Mouse (Mus musculus) bone marrow, adult 2 months (tissue): Measurements from ENCODE around the gene Bricd5.
A peak's percentile ranks its signal among the peaks of the same experiment; 100 is the strongest.

ENCODE experiments used
- CTCF ChIP-seq: fragments of 200-500 bp; IDR thresholded peaks from 2 replicates; pipeline ENCODE4 v1.5.1; 2011; ENCODE audit warnings: low read length, control low read depth; ENCODE audit not compliant: control insufficient read depth, insufficient read depth
- POLR2A ChIP-seq: fragments of 200-500 bp; IDR thresholded peaks from 2 replicates; pipeline ENCODE4 v1.6.1; 2011; ENCODE audit warnings: low read depth, mild to moderate bottlenecking, control low read depth, low read length, borderline replicate concordance; ENCODE audit not compliant: control insufficient read depth

- TF ChIP-seq POLR2A (peak; percentile 95), CTCF (no peak)
Observed at GRCm38 (mm10) chr17:24426471-24427169, 47.1 kb upstream of the Bricd5 start, which contains the start of gene Eci1.
